Mouse (Mus musculus) midbrain, embryonic 13.5 days (tissue): ENCODE measurements around the gene Tedc1. TPM values are rescaled to one million over a fixed set of nuclear protein-coding genes. Genes with fewer than 3 reads are reported as not detected.
A peak's percentile ranks its signal among the peaks of the same experiment; 100 is the strongest.

Experiments used
- ATAC-seq: fragments of 200-750 bp; cut with Nextera tagmentation; 2 replicates; pipeline ENCODE4 v1.8.0; 2017; ENCODE audit warnings: mild to moderate bottlenecking, moderate TSS enrichment, moderate library complexity
- H3K27ac ChIP-seq: fragments of 300-500 bp; sonication (generic); 2 replicates; pipeline ENCODE4 v1.5.1; 2015; ENCODE audit warnings: inconsistent platforms, mild to moderate bottlenecking, moderate library complexity
- H3K27me3 ChIP-seq: fragments of 300-500 bp; sonication (generic); 2 replicates; pipeline ENCODE4 v1.6.1; 2015; ENCODE audit warnings: mild to moderate bottlenecking, inconsistent platforms
- H3K36me3 ChIP-seq: fragments of 300-500 bp; sonication (generic); 2 replicates; pipeline ENCODE4 v1.6.1; 2015; ENCODE audit warnings: mild to moderate bottlenecking, inconsistent platforms
- H3K4me1 ChIP-seq: fragments of 300-500 bp; sonication (generic); replicated peaks from 2 replicates; pipeline ENCODE4 v1.6.1; 2015; ENCODE audit warnings: inconsistent platforms
- H3K4me2 ChIP-seq: fragments of 300-500 bp; sonication (generic); replicated peaks from 2 replicates; pipeline ENCODE4 v1.6.1; 2015; ENCODE audit warnings: moderate library complexity, mild to moderate bottlenecking, inconsistent platforms
- H3K4me3 ChIP-seq: fragments of 300-500 bp; sonication (generic); replicated peaks from 2 replicates; pipeline ENCODE4 v1.5.1; 2015; ENCODE audit warnings: mild to moderate bottlenecking, inconsistent platforms
- H3K9ac ChIP-seq: fragments of 300-500 bp; sonication (generic); replicated peaks from 2 replicates; pipeline ENCODE4 v1.6.1; 2015; ENCODE audit warnings: mild to moderate bottlenecking, inconsistent platforms
- H3K9me3 ChIP-seq: fragments of 300-500 bp; sonication (generic); 2 replicates; pipeline ENCODE4 v1.6.1; 2016; ENCODE audit warnings: mild to moderate bottlenecking, inconsistent platforms
- WGBS: fragments of 180-500 bp; shearing (Covaris S2); methylation state at CpG from one replicate; pipeline ENCODE4 v1.1.7; 2015; 5-methylcytosine and 5-hydroxymethylcytosine counted together
- polyA plus RNA-seq: library from polyadenylated mRNA; unstranded; fragments of >200 nt; fragmentation: Nextera tagmentation; extraction: Ambion mirVana; gene quantifications from 2 replicates; pipeline ENCODE4 v1.2.1, GENCODE M21; 2015

Gene Tedc1
- polyA plus RNA-seq, 1 experiment from 2014 or later = 21.3 TPM

DNA sequence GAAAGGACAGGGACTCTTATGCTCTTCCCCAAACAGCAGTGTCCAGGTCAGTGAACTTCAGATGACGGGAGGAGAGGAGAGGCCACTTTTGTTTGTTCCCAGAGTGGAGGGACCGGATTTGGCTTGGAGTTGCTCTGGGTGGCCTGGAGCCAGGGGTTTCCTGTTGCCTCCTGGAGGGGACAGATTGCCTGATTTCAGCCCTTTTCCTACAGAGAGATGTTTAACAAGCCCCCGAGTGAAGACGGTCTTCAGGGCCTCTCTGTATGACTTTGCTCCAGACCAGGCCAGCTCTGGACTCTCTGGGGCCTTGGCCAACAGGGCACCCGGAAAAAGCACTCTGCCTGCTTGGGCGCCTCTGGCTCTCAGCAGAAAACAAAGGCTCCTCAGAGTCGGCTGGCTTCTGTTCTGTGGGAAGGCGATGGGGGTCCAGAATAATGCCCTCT is 14.7 kb upstream of the Tedc1 start:
- H3K9me3 ChIP-seq = no peaks in the 10 kb centered on the region
- peak overlapping the region; percentile 52 for H3K27ac ChIP-seq
- 26% methylated on average over 8 of the region's 8 CpGs for WGBS
- H3K4me3 ChIP-seq = peak overlapping the region; percentile 74
- peak overlapping the region; percentile 82 for H3K4me2 ChIP-seq
- peaks cover 52% of the 10 kb centered on the region for H3K4me1 ChIP-seq
- peaks cover 44% of the 10 kb centered on the region for H3K36me3 ChIP-seq
- no peaks in the 10 kb centered on the region; the same call in 1 of the 2 replicates for H3K27me3 ChIP-seq
- no peak for ATAC-seq
- peak overlapping the region; percentile 81 for H3K9ac ChIP-seq

GRCm38 (mm10) chr12:113142021-113142975 is 13.9 kb upstream of the Tedc1 start:
- no peak for ATAC-seq
- WGBS = 19% methylated on average over 15 of the region's 15 CpGs
- no peaks in the 10 kb centered on the region for H3K9me3 ChIP-seq
- no peaks in the 10 kb centered on the region; the same call in 1 of the 2 replicates for H3K27me3 ChIP-seq
- peaks cover 54% of the 10 kb centered on the region for H3K4me1 ChIP-seq
- H3K36me3 ChIP-seq = peaks cover 36% of the 10 kb centered on the region
- H3K9ac ChIP-seq = peak overlapping the region; percentile 81
- H3K4me3 ChIP-seq = peak overlapping the region; percentile 74
- peak overlapping the region; percentile 52 for H3K27ac ChIP-seq
- peak overlapping the region; percentile 82 for H3K4me2 ChIP-seq

GRCm38 (mm10) chr12:113143164-113143563 is 13.1 kb upstream of the Tedc1 start:
- Histone ChIP-seq H3K27me3 (no peaks in the 10 kb centered on the region; the same call in 1 of the 2 replicates), H3K4me2 (peak overlapping the region; percentile 82), H3K4me3 (peak overlapping the region; percentile 74), H3K9me3 (no peaks in the 10 kb centered on the region), H3K36me3 (peaks cover 30% of the 10 kb centered on the region), H3K4me1 (peaks cover 58% of the 10 kb centered on the region), H3K27ac (0 out of 2 replicates have a peak overlapping the region, but pooled peaks have one; percentile 52), H3K9ac (peak overlapping the region; percentile 81)
- no peak for ATAC-seq
- 64% methylated on average over 7 of the region's 7 CpGs for WGBS

DNA sequence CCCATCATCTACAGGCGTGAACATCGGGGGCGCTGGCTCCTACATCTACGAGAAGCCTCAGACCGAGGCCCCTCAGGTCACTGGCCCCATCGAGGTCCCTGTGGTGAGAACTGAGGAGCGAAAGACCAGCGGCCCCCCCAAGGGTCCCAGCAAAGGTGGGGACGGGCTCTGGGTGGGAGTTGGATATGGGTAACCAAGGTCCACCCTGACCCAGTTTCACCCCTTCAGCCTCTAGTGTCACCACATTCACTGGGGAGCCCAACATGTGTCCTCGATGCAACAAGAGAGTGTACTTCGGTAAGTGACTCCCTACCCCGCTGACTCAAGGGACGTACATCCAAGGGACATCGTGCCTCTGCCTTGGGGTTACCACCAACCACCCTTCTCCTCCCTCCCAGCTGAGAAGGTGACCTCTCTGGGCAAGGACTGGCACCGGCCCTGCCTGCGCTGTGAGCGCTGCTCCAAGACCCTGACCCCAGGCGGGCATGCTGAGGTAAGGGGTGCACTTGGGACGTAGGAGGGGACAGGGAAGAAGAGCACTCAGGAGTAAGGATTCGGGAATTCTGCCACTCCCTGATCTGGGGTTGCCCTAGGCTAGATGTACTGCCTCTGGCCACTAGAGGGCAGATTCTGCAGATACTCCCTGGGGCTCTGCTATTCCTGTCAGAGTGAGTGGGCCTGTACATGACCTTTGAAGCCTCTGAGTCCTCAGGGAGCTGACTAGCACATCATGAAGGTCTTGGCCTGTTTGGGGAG is 12.0 kb upstream of the Tedc1 start:
- Histone ChIP-seq H3K4me2 (no peak overlapping the region), H3K9ac (no peak overlapping the region), H3K27ac (no peak overlapping the region), H3K36me3 (peaks cover 25% of the 10 kb centered on the region), H3K27me3 (peaks cover 5% of the 10 kb centered on the region; the same call in 1 of the 2 replicates), H3K4me3 (no peak overlapping the region), H3K9me3 (no peaks in the 10 kb centered on the region), H3K4me1 (peaks cover 55% of the 10 kb centered on the region)
- WGBS = 85% methylated on average over 20 of the region's 20 CpGs
- ATAC-seq = no peak

DNA sequence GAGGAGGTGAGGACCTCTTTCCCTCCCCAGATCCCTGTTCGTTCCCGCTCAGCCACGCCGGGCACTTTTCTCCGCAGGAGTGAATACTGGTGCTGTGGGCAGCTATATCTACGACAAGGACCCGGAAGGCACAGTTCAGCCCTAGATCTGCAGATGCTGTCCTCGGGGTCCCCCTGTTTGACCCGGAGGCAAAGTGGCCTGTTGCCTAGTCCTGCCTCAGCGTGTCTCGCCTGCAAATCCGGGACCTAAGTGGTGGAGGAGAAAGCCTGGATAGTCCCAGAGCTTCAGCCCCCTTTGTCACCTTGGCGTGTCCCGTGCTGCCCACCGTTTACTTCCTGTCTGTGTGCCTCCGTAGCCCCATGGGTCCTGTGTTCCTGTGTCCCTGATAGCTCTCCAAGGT is 11.3 kb upstream of the Tedc1 start:
- Histone ChIP-seq H3K4me3 (no peak overlapping the region), H3K36me3 (peaks cover 25% of the 10 kb centered on the region), H3K27me3 (peaks cover 5% of the 10 kb centered on the region; the same call in 1 of the 2 replicates), H3K9me3 (no peaks in the 10 kb centered on the region), H3K27ac (no peak overlapping the region), H3K9ac (no peak overlapping the region), H3K4me1 (peaks cover 48% of the 10 kb centered on the region), H3K4me2 (no peak overlapping the region)
- ATAC-seq = no peak
- WGBS = 95% methylated on average over 16 of the region's 16 CpGs

DNA sequence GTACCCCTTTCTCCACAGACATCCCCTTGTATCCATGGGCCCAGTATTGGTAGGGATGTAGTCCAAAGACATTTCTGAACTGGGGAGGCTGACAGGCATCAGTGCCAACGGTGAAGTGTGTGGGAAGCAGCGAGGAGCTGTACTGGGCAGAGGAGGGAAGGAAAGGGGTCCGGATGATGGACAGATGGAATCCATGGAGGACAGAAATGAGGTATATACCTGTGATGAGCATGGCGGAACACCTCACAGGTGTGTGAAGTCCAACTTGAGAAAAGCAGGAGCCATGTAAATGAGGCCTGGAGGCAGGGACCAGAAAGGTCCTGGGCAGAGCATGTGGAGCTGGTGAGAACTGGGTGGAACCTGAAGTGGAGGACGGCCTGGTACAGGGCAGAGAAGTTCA is 10.6 kb upstream of the Tedc1 start:
- H3K27me3 ChIP-seq = peaks cover 11% of the 10 kb centered on the region
- no peak overlapping the region for H3K4me3 ChIP-seq
- peaks cover 25% of the 10 kb centered on the region for H3K36me3 ChIP-seq
- H3K4me2 ChIP-seq = no peak overlapping the region
- H3K27ac ChIP-seq = no peak overlapping the region
- WGBS = 86% methylated on average over 5 of the region's 5 CpGs
- 0 out of 2 replicates have a peak, but pooled peaks have one; percentile 4 for ATAC-seq
- no peaks in the 10 kb centered on the region for H3K9me3 ChIP-seq
- peaks cover 47% of the 10 kb centered on the region for H3K4me1 ChIP-seq
- H3K9ac ChIP-seq = no peak overlapping the region

DNA sequence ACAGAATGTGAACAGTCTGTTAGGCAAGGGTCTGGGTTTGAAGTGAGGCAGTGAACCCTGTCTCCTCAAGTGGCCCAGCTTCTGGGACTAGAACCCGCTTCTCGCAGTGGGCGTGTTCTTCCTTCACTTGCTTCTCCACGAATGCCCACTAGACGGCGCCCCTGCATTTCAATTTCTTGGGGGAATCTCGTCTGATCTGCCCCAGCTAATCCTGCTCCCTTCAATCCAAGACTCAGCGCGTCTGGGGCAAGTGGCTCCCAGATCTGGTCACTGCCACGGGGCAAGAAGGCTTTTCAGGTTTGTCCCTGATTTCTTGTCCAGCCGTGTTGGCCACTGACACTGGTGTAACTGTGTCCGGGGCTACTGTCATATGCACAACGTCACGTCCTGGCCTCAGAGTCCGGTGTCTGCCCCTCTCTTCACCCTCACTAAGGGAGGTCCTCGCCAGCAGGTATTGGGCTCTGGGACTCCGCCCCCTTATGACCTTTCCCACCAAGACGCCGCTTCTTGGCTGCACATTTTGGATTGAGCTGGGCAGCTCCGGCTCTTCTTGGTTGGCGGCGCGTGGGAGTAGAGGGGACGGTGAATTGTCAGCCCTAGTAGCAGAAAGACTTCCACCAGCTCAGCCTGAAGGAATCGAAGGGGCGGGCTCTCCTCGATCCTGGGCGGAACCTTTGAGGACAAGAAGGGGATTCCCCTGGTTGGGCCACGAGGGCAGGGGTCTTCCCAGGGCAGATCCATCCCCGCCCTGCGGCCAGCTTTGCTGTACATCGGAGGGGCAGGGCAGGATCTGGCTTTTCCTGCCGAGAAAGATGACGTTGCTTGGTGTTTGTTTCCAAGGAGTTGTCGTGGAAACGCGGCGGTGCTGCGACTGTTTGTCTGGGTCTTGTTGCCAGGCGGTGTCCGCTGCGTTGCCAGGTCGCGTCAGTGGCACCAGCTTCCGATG is 9.8 kb upstream of the Tedc1 start, which contains the start of gene Crip1:
Crip1 (plus strand) TSS at position 205 of the 946 bp plus-strand sequence.
- peak; percentile 18 for ATAC-seq
- Histone ChIP-seq H3K4me3 (no peak within 1 kb of the TSS; the same call in 1 of the 2 replicates), H3K27me3 (peaks cover 18% of the 10 kb centered on the region)

DNA sequence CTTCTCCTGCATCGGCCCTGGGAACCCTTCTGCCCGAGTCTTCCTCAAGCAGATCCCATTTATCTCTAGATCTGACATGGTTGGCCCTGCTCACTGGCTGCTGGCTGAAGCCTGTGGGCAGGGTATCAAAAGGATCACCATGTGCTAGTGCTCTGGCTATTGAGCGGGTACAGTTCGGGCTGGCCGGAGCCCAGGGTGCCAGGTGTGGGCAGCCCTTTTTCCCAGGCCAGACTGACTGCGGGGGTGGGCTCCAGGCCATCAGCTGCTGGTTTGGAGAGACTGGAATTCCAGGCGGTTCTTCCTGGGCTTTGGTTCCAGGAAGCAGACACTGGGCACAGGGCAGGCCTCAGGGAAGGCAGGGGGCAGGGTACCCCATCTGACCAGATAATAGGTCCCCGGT is 8.7 kb upstream of the Tedc1 start:
- ATAC-seq = no peak
- WGBS = 88% methylated on average over 8 of the region's 8 CpGs
- no peaks in the 10 kb centered on the region for H3K9me3 ChIP-seq
- H3K27ac ChIP-seq = no peak overlapping the region
- no peak overlapping the region for H3K4me3 ChIP-seq
- H3K9ac ChIP-seq = no peak overlapping the region
- peaks cover 25% of the 10 kb centered on the region for H3K36me3 ChIP-seq
- H3K4me1 ChIP-seq = peaks cover 42% of the 10 kb centered on the region
- no peak overlapping the region for H3K4me2 ChIP-seq
- H3K27me3 ChIP-seq = peaks cover 29% of the 10 kb centered on the region

More for the DNA sequence above, 9.8 kb upstream of the Tedc1 start, which contains the start of gene Crip1:
- Histone ChIP-seq H3K27ac (no peak within 1 kb of the TSS; the same call in 1 of the 2 replicates), H3K36me3 (peaks cover 25% of the 10 kb centered on the region), H3K4me2 (peak within 1 kb of the TSS; percentile 38), H3K9ac (no peak within 1 kb of the TSS), H3K4me1 (peaks cover 42% of the 10 kb centered on the region), H3K9me3 (no peaks in the 10 kb centered on the region)
- 8% methylated on average over 45 of the region's 45 CpGs for WGBS

GRCm38 (mm10) chr12:113148381-113149035 is 7.7 kb upstream of the Tedc1 start:
- Histone ChIP-seq H3K27ac (no peak overlapping the region), H3K9ac (no peak overlapping the region), H3K36me3 (peaks cover 23% of the 10 kb centered on the region), H3K9me3 (no peaks in the 10 kb centered on the region), H3K4me3 (no peak overlapping the region), H3K27me3 (peaks cover 39% of the 10 kb centered on the region), H3K4me2 (no peak overlapping the region), H3K4me1 (peaks cover 31% of the 10 kb centered on the region)
- WGBS = 34% methylated on average over 16 of the region's 16 CpGs
- ATAC-seq = no peak

DNA sequence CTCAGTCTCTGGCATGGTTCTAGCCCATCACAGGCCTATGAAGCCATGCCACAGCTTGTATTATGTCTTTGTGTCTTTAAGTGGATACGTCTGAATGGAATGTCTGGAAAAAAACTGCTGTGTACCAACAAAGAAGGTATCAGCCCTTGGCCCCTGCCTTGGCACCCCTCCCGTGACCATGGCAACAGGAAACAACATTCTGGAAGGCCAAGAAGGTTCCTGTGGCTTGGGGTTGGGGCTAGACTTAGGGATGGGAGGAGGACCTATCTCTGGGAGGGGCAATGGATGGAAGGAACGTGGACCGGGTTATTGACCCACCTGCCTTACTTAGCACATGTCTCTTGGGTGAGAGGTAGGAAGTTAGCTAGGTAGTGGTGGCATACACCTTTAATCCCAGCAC is 6.9 kb upstream of the Tedc1 start:
- no peak overlapping the region for H3K27ac ChIP-seq
- H3K9ac ChIP-seq = no peak overlapping the region
- H3K36me3 ChIP-seq = peaks cover 15% of the 10 kb centered on the region
- no peak for ATAC-seq
- peaks cover 31% of the 10 kb centered on the region for H3K4me1 ChIP-seq
- no peaks in the 10 kb centered on the region for H3K9me3 ChIP-seq
- WGBS = 55% methylated on average over 4 of the region's 4 CpGs
- no peak overlapping the region for H3K4me2 ChIP-seq
- H3K4me3 ChIP-seq = no peak overlapping the region
- H3K27me3 ChIP-seq = peaks cover 47% of the 10 kb centered on the region
